Mouse (Mus musculus) gastrocnemius, adult 18-20 months (tissue): ENCODE data around the gene 4930432M17Rik. TPM values are rescaled to one million over a fixed set of nuclear protein-coding genes. Genes with fewer than 3 reads are reported as not detected.

Experiments
- total RNA-seq, 2 experiments: library from RNA; stranded (reverse); gene quantifications; 2 replicates each; pipeline ENCODE4 v1.2.3; 2021

The 4930432M17Rik gene
- total RNA-seq, 2 experiments from 2014 or later: not detected

Other genes starting within 250 kb of the 4930432M17Rik start
- gene Cnn3, start 244.3 kb upstream of the 4930432M17Rik start, total RNA-seq: 10 to 100 TPM; 15.2 to 21.6 TPM
- gene Slc44a3, start 138.4 kb upstream of the 4930432M17Rik start, total RNA-seq: not detected
- 1 to 10 TPM; 3.3 to 7.9 TPM for gene F3, start 52.8 kb downstream of the 4930432M17Rik start, total RNA-seq
- gene Abcd3, start 144.5 kb downstream of the 4930432M17Rik start, total RNA-seq: 10 to 100 TPM; 36.0 to 41.7 TPM